Mouse (Mus musculus): ENCODE data around the gene Lrrc15.

DNA sequence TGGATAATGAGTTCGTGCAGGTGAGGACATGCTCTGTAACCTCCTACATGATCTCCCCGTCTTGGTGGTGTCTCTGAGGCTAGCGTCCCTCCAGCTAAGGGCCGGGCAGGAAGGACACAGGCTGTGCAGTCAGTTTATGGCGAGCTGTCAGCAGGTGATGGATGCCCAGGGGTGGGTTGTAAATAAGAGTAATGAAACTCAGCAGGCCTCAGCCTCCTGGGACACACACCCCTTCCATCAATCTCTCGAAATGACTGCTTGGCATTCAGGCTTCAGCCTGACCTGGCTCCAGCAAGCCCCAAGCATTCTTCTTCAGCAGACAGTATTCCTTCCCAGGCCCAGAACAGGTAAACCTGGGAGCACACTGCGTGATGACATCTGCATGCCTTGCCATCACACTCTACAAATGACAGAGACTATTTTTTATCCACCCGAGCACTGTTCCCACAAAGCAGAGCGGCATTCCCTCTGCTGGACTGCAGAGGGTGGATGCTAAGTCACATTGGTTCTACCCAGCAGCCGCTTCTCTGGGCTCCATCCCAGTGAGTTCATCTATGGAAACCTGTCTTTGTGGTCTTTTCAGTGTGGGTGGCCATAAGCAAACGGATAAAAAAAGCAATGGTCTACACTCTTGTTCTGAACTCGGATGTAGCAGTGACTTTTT, 38.9 kb downstream of the Lrrc15 start:
- TF ChIP-seq GATA1 (IDR thresholded peaks at IDR 0.05; ENCODE audit: borderline replicate concordance, low read length) (no peak), FLI1 (IDR thresholded peaks at IDR 0.05; ENCODE audit: low read length) (no peak)

All from megakaryocyte, embryonic 14.5 days (primary cell).